Mouse (Mus musculus) heart, postnatal 10 days (tissue): ENCODE results near the gene Cnppd1. TPM values are rescaled to one million over a fixed set of nuclear protein-coding genes. Genes with fewer than 3 reads are reported as not detected.
A peak's percentile ranks its signal among the peaks of the same experiment; 100 is the strongest.

Experiments
- DNase-seq, 2 experiments: peaks; one replicate each; pipeline ENCODE4 v3.0.0; 2021
- intact Hi-C: fragments of 180-260 bp; cut with DNase I; formaldehyde crosslinking; loops from one replicate; pipeline ENCODE4 v1.15.1; 2025
- total RNA-seq, 2 experiments: library from RNA; stranded (reverse); gene quantifications; 2 replicates each; pipeline ENCODE4 v1.2.3; 2021

The Cnppd1 gene
- 10 to 100 TPM; 31.4 to 34.9 TPM for total RNA-seq

GRCm38 (mm10) chr1:75142301-75143261 is at the start of gene Cnppd1, which contains the start of gene Retreg2:
Gene Cnppd1, minus strand, starts transcription at chr1:75142711.
Gene Retreg2, plus strand, starts transcription at chr1:75142778.
- intact Hi-C loops: loop anchor here (2.0 kb wide), 1 partner anchor 26 kb away; the partner anchor contains the start of gene Zfand2b
- peak; percentile 97 to 98 for DNase-seq

- intact Hi-C loops: loop anchor here (1.0 kb wide), 1 partner anchor 17 kb away; no protein-coding TSS in a partner anchor
These were observed 49.3 kb upstream of the Cnppd1 start, which contains the start of the genes Ankzf1 and Atg9a for GRCm38 (mm10) chr1:75191622-75192402. Gene Ankzf1, plus strand, starts transcription at chr1:75192151. Gene Atg9a, minus strand, starts transcription at chr1:75192196.

GRCm38 (mm10) chr1:75191258-75191621 is 48.7 kb upstream of the Cnppd1 start:
- intact Hi-C loops: no loop called here
- DNase-seq: no peak

More at GRCm38 (mm10) chr1:75191622-75192402, 49.3 kb upstream of the Cnppd1 start, which contains the start of the genes Ankzf1 and Atg9a:
- peak; percentile 97 for DNase-seq

GRCm38 (mm10) chr1:75190577-75190976 is 48.1 kb upstream of the Cnppd1 start:
- intact Hi-C loops: no loop called here
- no peak for DNase-seq

GRCm38 (mm10) chr1:75187914-75188483 is 45.5 kb upstream of the Cnppd1 start:
- intact Hi-C loops: no loop called here
- no peak for DNase-seq

- intact Hi-C loops: no loop called here
- no peak for DNase-seq
These were observed 44.6 kb upstream of the Cnppd1 start for GRCm38 (mm10) chr1:75187126-75187525.

GRCm38 (mm10) chr1:75185495-75185894 is 43.0 kb upstream of the Cnppd1 start:
- intact Hi-C loops: no loop called here
- DNase-seq: no peak

- intact Hi-C loops: no loop called here
- no peak for DNase-seq
These were observed 39.6 kb upstream of the Cnppd1 start for GRCm38 (mm10) chr1:75182160-75182559.

GRCm38 (mm10) chr1:75181377-75181870 is 38.9 kb upstream of the Cnppd1 start:
- intact Hi-C loops: no loop called here
- no peak for DNase-seq

GRCm38 (mm10) chr1:75180741-75181140 is 38.2 kb upstream of the Cnppd1 start:
- DNase-seq: no peak
- intact Hi-C loops: no loop called here

- intact Hi-C loops: no loop called here
- DNase-seq: peak; percentile 92 to 93
These were observed 37.6 kb upstream of the Cnppd1 start, which contains the start of gene Abcb6 for GRCm38 (mm10) chr1:75180105-75180590. Gene Abcb6, minus strand, starts transcription at chr1:75180392.

- peak; percentile 59 to 61 for DNase-seq
- intact Hi-C loops: no loop called here
These were observed 37.0 kb upstream of the Cnppd1 start for GRCm38 (mm10) chr1:75179334-75180104.

- DNase-seq: peak; percentile 97 to 98
- intact Hi-C loops: loop anchor here (2.0 kb wide), 1 partner anchor 26 kb away; the partner anchor contains the start of genes Cnppd1 and Retreg2
These were observed 26.3 kb upstream of the Cnppd1 start, which contains the start of gene Zfand2b for GRCm38 (mm10) chr1:75168472-75169464. Gene Zfand2b, plus strand, starts transcription at chr1:75168646.

- no peak for DNase-seq
- intact Hi-C loops: loop anchor here (2.0 kb wide), 1 partner anchor 25 kb away; the partner anchor contains the start of genes Cnppd1 and Retreg2
These were observed 25.6 kb upstream of the Cnppd1 start for GRCm38 (mm10) chr1:75168093-75168471.

GRCm38 (mm10) chr1:75160256-75160617 is 17.7 kb upstream of the Cnppd1 start:
- intact Hi-C loops: no loop called here

GRCm38 (mm10) chr1:75159540-75160255 is 17.2 kb upstream of the Cnppd1 start:
- intact Hi-C loops: no loop called here

More at GRCm38 (mm10) chr1:75160256-75160617, 17.7 kb upstream of the Cnppd1 start:
- DNase-seq: no peak

GRCm38 (mm10) chr1:75158990-75159389 is 16.5 kb upstream of the Cnppd1 start:
- intact Hi-C loops: no loop called here
- no peak for DNase-seq

More at GRCm38 (mm10) chr1:75159540-75160255, 17.2 kb upstream of the Cnppd1 start:
- no peak for DNase-seq
